ENCODE assay signal across 13 mouse cellular contexts in genomic region chr11:95990431-95990830, GRCm38 (mm10). TPM values are rescaled to one million over a fixed set of nuclear protein-coding genes. Genes with fewer than 3 reads are reported as not detected.
A peak's percentile ranks its signal among the peaks of the same experiment; 100 is the strongest.
DNase-seq lines count a peak whose midpoint lies in the region; ATAC-seq and TF ChIP-seq lines count a peak whose summit lies in the region.
"Had no signal": no experiment of that assay in that cellular context is flagged by ENCODE, and none has a peak within 500 bp of the region (broad histone marks: within the 10 kb centered on the region; RNA-seq: fewer than 3 reads in every experiment).

No protein-coding gene starts in this region.

- WGBS in heart, embryonic 13.5 days: 43% methylated on average over 4 of the region's 4 CpGs
- 48% methylated on average over 4 of the region's 4 CpGs for WGBS in hindbrain, embryonic 13.5 days
- 70% methylated on average over 4 of the region's 4 CpGs for WGBS in liver, postnatal 0 days (ENCODE audit: insufficient replicate concordance)

- ATAC-seq in heart, embryonic 13.5 days (ENCODE audit: extremely low read depth, insufficient number of reproducible peaks, low FRiP score, low TSS enrichment): no peak
- ATAC-seq in G1E (ENCODE audit: extremely low read depth, insufficient number of reproducible peaks, low FRiP score, poor library complexity, severe bottlenecking): no peak
- ATAC-seq in hindbrain, embryonic 13.5 days (ENCODE audit: low FRiP score): no peak
- no peak for ATAC-seq in liver, postnatal 0 days

- TF ChIP-seq EP300 in liver, postnatal 0 days (IDR thresholded peaks at IDR 0.05; ENCODE audit: low read depth): no peak

- intact Hi-C loops in heart, postnatal 25 days (cut with DNase I): no loop called here

- peak overlapping the region; percentile 86 for H3K4me2 ChIP-seq in heart, embryonic 13.5 days
- H3K4me2 ChIP-seq in hindbrain, embryonic 13.5 days: peak overlapping the region; percentile 86
- peak overlapping the region; percentile 76 for H3K4me2 ChIP-seq in liver, postnatal 0 days (ENCODE audit: low read depth, low read length)

- peak overlapping the region; percentile 91 for H3K9ac ChIP-seq in heart, embryonic 13.5 days
- peak overlapping the region; percentile 93 for H3K9ac ChIP-seq in hindbrain, embryonic 13.5 days
- H3K9ac ChIP-seq in liver, postnatal 0 days (replicated peaks): peak overlapping the region; percentile 68; the same call in 1 of the 2 replicates

- no peak for TF ChIP-seq CTCF in G1E (IDR thresholded peaks at IDR 0.05; ENCODE audit: low read depth, low read length)
- TF ChIP-seq CTCF in liver, postnatal 0 days (IDR thresholded peaks at IDR 0.05; ENCODE audit: low read depth): no peak

- H3K27ac ChIP-seq in heart, embryonic 13.5 days (replicated peaks): peak overlapping the region; percentile 92
- peak overlapping the region; percentile 93 for H3K27ac ChIP-seq in hindbrain, embryonic 13.5 days
- H3K27ac ChIP-seq in liver, postnatal 0 days (ENCODE audit: low read depth): peak overlapping the region; percentile 76

- peaks cover 78% of the 10 kb centered on the region for H3K4me1 ChIP-seq in heart, embryonic 13.5 days
- peaks cover 91% of the 10 kb centered on the region for H3K4me1 ChIP-seq in G1E (ENCODE audit: insufficient read depth, low read depth, low read length)
- peaks cover 56% of the 10 kb centered on the region for H3K4me1 ChIP-seq in hindbrain, embryonic 13.5 days (replicated peaks)
- H3K4me1 ChIP-seq in liver, postnatal 0 days (ENCODE audit: insufficient read depth): peaks cover 26% of the 10 kb centered on the region

- H3K9me3 ChIP-seq in heart, embryonic 13.5 days: no peaks in the 10 kb centered on the region
- peaks cover 14% of the 10 kb centered on the region for H3K9me3 ChIP-seq in G1E (replicated peaks)
- H3K9me3 ChIP-seq in hindbrain, embryonic 13.5 days: no peaks in the 10 kb centered on the region
- H3K9me3 ChIP-seq in liver, postnatal 0 days (ENCODE audit: low read length): no peaks in the 10 kb centered on the region

- DNase-seq in heart, postnatal 25 days (ENCODE audit: low spot score): no peak
- DNase-seq in G1E (ENCODE audit: low spot score): no peak
- no peak for DNase-seq in liver, postnatal 0 days
- DNase-seq in gastrocnemius, postnatal 25 days: no peak
- DNase-seq in frontal cortex, adult 2 months (ENCODE audit: extremely low spot score in 1 of 2, low spot score in 1 of 2): no peak
- DNase-seq in retina, embryonic 14.5 days (ENCODE audit: low spot score): no peak
- DNase-seq: B cell, adult 2 months; cerebellum, adult 2 months; thymus, postnatal 36 days had no signal

- no peaks in the 10 kb centered on the region for H3K27me3 ChIP-seq in heart, embryonic 13.5 days (replicated peaks)
- H3K27me3 ChIP-seq in G1E (ENCODE audit: insufficient read depth, low read length): no peaks in the 10 kb centered on the region
- no peaks in the 10 kb centered on the region for H3K27me3 ChIP-seq in hindbrain, embryonic 13.5 days
- no peaks in the 10 kb centered on the region for H3K27me3 ChIP-seq in liver, postnatal 0 days (ENCODE audit: insufficient read depth, low read length)

- H3K36me3 ChIP-seq in heart, embryonic 13.5 days: peaks cover 23% of the 10 kb centered on the region
- peaks cover 85% of the 10 kb centered on the region for H3K36me3 ChIP-seq in G1E (replicated peaks)
- peaks cover 5% of the 10 kb centered on the region for H3K36me3 ChIP-seq in hindbrain, embryonic 13.5 days
- no peaks in the 10 kb centered on the region for H3K36me3 ChIP-seq in liver, postnatal 0 days (replicated peaks; ENCODE audit: insufficient read depth, low read length)

- H3K4me3 ChIP-seq in heart, embryonic 13.5 days: peak overlapping the region; percentile 61
- peak overlapping the region; percentile 69 for H3K4me3 ChIP-seq in G1E (ENCODE audit: low read depth, low read length)
- H3K4me3 ChIP-seq in hindbrain, embryonic 13.5 days: peak overlapping the region; percentile 55
- H3K4me3 ChIP-seq in liver, postnatal 0 days (ENCODE audit: low read depth, low read length): no peak overlapping the region

RNA-seq across cellular contexts. Expression of gene Igf2bp1, which starts 15.3 kb away (rescaled TPM):
- 39.3 and 42.0 TPM in 2 replicates for polyA plus RNA-seq in heart, embryonic 13.5 days (2015; fragmentation: Nextera tagmentation; extraction: Ambion mirVana)
- under 1 TPM; 0.23 to 0.25 TPM for total RNA-seq in heart, postnatal 25 days (2021)
- total RNA-seq in G1E (2014; fragmentation: Nextera tagmentation) (113 and 120 TPM in 2 replicates), G1E (2017) (38.3 and 49.1 TPM in 2 replicates)
- polyA plus RNA-seq in G1E (2012): 51.3 and 52.6 TPM in 2 replicates
- 22.8 and 23.1 TPM in 2 replicates for polyA plus RNA-seq in hindbrain, embryonic 13.5 days (2015; fragmentation: Nextera tagmentation; extraction: Ambion mirVana)
- 1.6 and 2.8 TPM in 2 replicates for polyA plus RNA-seq in liver, postnatal 0 days (2015; fragmentation: Nextera tagmentation; extraction: Ambion mirVana)
- not detected for total RNA-seq in gastrocnemius, postnatal 25 days (2021)
- 0.18 and 0.71 TPM in 2 replicates for polyA plus RNA-seq in frontal cortex, adult 2 months (2012; rRNA removed)
- polyA plus RNA-seq: cerebellum, adult 2 months had no signal

RNA-seq across cellular contexts. Expression of gene Gip, which starts 33.9 kb away (rescaled TPM):
- not detected in 2 replicates for polyA plus RNA-seq in heart, embryonic 13.5 days (2015; fragmentation: Nextera tagmentation; extraction: Ambion mirVana)
- not detected for total RNA-seq in heart, postnatal 25 days (2021)
- not detected in 2 replicates for total RNA-seq in G1E (2014; fragmentation: Nextera tagmentation)
- 0.76 TPM in 1 of 2 replicates, not detected in the other for total RNA-seq in G1E (2017)
- polyA plus RNA-seq in G1E (2012): not detected in 2 replicates
- polyA plus RNA-seq in hindbrain, embryonic 13.5 days (2015; fragmentation: Nextera tagmentation; extraction: Ambion mirVana): not detected in 2 replicates
- polyA plus RNA-seq in liver, postnatal 0 days (2015; fragmentation: Nextera tagmentation; extraction: Ambion mirVana): not detected in 2 replicates
- total RNA-seq in gastrocnemius, postnatal 25 days (2021): not detected
- polyA plus RNA-seq in frontal cortex, adult 2 months (2012; rRNA removed): not detected in 2 replicates
- total RNA-seq: gastrocnemius, postnatal 4 days; left cerebral cortex, postnatal 10 days had no signal
- polyA plus RNA-seq: cerebellum, adult 2 months had no signal

RNA-seq across cellular contexts. Expression of gene Snf8, which starts 44.3 kb away (rescaled TPM):
- 68.3 and 74.7 TPM in 2 replicates for polyA plus RNA-seq in heart, embryonic 13.5 days (2015; fragmentation: Nextera tagmentation; extraction: Ambion mirVana)
- total RNA-seq in heart, postnatal 25 days (2021): 10 to 100 TPM; 45.7 to 46.9 TPM
- 38.7 and 48.4 TPM in 2 replicates for total RNA-seq in G1E (2014; fragmentation: Nextera tagmentation)
- 58.4 and 62.3 TPM in 2 replicates for total RNA-seq in G1E (2017)
- 154 and 196 TPM in 2 replicates for polyA plus RNA-seq in G1E (2012)
- 138 and 141 TPM in 2 replicates for polyA plus RNA-seq in hindbrain, embryonic 13.5 days (2015; fragmentation: Nextera tagmentation; extraction: Ambion mirVana)
- polyA plus RNA-seq in liver, postnatal 0 days (2015; fragmentation: Nextera tagmentation; extraction: Ambion mirVana): 46.9 and 47.5 TPM in 2 replicates
- total RNA-seq in gastrocnemius, postnatal 25 days (2021): 10 to 100 TPM; 31.1 to 31.8 TPM
- 84.2 and 87.0 TPM in 2 replicates for polyA plus RNA-seq in frontal cortex, adult 2 months (2012; rRNA removed)
